Mouse (Mus musculus): ENCODE data around the gene Ifi203.
"Not testable (repeated sequence)": the region's sequence is repeated elsewhere in the genome, so short reads cannot be mapped to it uniquely, and the experiment has no call there.

Ifi203 gene

DNA sequence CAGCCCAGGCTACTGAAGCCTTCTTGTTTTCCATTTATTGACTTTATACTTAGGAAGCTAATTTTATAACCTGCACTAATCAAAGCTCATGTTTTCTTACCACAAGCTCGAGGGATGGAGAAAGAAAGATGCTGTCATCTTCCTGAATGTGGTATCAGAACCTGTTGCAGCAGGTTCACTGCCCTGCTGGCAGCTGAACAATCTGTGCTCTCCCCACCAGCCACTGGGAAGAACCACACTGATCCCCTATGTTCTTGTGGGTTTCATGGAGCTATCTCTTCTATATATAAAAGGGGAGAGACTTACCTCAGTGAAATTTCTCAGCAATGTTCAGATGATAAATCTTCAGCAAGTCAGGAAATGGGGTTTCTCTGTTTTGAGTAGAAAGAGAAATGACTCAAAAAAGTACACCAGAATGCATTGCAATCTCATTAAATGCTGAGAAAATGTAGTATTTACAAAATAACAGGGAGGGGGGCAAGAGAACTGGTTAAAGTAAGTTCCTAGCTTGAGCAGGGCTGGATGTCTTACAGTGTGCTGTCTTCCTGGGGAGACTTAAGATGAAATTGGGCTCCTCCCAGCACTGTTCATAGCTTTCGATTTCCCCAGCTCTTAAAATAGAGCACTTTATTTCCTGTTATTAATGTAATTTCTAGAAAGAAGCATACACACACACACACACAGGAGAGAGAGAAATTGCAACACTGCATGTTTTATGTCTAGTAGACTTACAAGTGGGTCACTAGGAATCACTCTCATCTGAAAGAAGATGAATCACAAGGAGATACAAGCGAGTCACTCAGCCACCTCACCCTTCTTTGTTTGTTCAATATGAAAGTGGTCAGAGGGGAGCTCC is at the start of gene Ifi203, which contains the start of gene Mndal:
Gene Ifi203 (minus strand): TSS at position 749 of the 856 bp plus-strand sequence.
Gene Mndal (minus strand): TSS at position 568 of the 856 bp plus-strand sequence.
- not testable (repeated sequence) for DNase-seq (ENCODE audit: low spot score)

DNA sequence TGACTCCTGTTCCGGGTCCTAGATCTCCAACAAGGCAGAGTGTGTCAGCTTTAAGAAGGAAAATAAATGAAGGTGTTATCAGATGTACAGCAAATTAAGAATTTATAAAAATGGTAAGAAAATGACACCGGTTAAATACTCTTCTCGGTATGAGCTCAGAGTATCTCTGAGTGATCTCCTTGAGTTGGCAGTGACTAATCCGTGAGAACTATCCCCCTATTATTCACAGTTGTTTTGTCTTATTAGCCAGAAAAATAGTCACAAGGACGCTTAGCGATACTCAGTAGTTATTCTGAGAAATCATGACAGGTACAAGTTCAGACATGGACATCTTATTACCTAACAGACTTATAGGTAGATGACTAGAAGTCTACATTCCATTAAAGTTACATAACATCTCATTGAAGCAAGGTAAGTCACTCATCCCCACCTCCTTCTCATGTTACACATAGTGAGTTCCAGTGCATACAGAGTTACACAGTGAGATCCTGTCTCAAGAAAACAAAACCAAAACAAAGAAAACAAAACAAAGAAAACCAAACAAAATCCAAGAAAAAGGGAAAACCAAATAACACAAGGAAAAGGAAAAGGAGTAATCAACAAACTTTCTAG is 40.3 kb upstream of the Ifi203 start, which contains the start of gene Ifi202b:
Gene Ifi202b (minus strand): TSS at position 51 of the 612 bp plus-strand sequence.
- DNase-seq (ENCODE audit: low spot score) = not testable (repeated sequence)

DNA sequence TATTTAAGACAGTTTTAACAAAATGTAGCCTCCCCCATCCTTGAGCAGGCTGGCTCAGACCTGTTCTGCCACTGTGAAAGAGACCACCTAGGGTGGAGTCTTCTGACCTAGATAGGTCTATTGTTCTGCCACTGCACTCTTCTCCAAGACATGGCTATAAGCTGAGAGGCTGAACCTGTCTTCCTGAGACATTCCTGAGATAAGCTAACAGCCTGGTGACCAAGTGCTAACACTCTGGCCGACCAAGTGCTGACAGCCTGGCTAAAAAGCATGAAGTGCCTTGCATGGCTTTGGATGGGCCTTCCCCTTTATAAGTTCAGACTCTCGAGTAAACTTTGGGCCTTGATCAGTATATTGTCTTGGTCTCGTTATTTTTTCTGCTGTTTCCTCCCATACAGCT is 38.6 kb upstream of the Ifi203 start:
- DNase-seq (ENCODE audit: low spot score) = not testable (repeated sequence)

DNA sequence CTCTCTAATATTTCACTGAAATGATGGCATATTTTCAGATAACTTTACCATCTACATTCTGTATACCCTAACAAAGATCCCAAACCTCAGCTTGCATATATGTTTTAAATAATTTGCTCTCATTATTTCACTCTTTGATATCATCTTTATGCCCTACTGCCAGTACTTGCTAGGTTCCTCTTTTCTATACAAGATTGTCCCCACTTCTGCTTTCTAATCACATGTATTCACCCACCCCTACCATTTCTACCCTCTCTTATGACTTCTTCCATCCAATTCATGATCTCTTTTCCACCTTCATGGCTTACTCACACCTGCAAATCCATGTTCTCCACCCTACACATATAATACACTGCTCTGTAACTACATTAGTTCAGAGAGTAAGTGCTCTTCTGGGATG is 35.1 kb upstream of the Ifi203 start:
- no peak for DNase-seq (ENCODE audit: low spot score)

DNA sequence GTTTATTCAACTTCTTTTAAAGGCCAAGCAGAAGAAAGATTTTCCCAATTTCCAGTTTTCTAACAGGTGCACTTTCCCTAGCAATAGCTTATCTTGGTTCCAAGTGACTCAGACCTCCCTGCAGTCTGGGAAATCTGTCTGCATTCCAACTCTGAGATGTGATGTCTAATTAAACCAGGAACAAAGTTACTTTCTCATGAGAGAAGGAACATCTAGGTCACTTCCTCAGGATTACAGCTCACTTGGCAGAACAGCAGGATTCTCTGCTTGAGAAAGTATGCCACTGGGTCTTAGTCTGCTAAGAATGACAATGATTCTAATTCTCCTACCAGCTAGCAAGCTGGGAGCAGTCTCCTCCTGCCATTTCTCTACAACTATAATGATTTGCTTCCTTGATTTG is 30.6 kb upstream of the Ifi203 start:
- DNase-seq (ENCODE audit: low spot score) = no peak

DNA sequence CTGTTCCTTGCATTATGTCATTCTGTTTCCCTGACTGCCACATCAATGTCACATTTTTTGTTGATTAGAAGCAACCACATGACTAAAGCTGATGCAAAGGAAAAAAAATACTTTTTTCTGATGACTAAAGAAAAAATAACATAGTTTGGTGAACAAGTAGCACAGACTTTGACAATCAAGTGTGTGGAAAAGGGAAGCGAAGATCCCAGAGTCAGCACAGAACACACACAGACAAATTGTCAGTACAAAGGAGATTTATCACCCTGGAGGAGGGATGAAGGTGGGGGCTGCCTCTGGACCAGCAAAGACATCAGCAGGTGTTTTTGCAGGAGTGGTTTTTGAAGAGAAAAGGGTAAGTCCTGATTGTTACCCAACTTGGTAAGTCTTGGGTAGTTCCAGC is 19.0 kb upstream of the Ifi203 start:
- not testable (repeated sequence) for DNase-seq (ENCODE audit: low spot score)

DNA sequence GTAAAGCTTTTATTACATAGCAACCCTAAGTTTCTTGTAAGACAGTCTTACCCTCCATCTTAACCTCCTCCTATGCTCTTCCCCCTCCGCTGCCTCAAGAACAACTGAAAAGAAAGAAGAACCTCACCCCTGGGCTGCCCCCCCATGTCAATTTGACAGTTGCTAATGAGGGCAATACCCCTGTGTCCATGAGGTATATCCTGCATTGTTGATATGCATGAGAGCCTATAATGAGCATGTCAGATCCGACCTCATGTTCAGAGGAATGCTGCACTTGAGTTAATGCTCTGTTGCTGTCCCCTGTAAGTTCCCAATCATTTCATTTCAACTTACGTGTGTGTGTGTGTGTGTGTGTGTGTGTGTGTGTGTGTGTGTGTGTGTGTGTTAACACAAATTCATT is 17.5 kb upstream of the Ifi203 start:
- not testable (repeated sequence) for DNase-seq (ENCODE audit: low spot score)

DNA sequence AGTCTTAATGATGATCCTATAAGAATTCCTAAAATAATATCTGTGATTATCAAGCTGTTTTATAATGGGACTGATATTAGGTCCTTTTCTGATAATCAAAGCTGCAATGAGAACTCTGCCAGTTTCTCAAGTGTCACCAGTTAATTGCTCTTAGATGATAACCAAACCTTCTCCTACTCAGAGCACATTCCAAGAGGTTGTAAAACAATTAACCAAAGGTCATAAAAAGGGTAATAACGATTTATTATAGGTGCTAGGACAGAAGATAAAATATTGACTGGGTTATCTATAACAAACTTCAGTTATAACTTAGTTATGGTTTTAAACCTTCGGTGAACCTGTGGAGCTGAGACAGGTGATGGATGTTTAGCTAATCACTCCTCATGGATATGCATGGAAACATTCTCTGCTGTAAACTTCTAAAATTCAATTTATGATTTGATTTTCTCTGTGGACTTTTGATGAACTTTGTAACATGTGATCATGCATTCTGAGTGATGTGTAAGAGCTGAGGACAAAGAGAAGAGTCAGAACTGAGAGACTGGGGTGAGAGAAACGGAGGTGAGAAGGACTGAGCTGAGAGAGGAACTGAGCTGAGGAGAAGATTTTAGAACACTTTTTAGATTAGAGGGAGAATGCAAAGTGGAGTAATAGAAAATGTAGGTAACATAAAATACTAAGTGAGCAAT is 13.5 kb upstream of the Ifi203 start:
- DNase-seq (ENCODE audit: low spot score) = not testable (repeated sequence)

DNA sequence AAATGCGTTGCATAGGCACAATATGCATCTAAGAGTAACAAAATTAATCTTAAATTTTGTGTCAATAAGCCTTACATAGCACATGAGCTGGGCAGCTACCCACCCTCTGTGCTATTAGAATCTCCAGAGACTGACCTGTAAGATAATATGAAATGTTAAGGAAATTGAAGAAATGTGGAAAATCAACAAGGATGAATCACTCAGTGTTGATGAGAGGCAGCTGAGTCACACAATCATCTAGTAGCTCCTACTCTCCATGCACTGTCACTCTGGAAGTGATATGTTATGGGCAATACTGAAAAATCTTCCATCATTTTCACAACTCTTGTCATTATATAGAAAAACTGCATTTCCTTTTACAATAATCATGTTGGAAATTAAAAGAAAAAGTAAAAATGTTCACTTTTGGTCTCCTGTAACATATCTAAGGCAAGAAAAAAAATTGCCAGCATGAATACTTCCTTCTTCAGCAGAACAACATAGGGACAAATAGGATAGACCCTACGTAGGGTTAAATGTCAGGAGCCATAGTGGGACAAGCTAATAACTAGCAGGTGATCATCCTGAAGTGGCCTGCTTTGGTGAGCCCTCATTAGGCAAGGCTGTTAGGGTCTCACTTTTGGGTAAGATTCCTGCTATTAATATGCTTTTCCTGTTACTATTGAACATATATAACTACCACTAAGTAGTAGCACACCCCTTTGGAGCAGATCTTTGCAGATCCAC is 12.8 kb upstream of the Ifi203 start:
- DNase-seq (ENCODE audit: low spot score) = no peak

DNA sequence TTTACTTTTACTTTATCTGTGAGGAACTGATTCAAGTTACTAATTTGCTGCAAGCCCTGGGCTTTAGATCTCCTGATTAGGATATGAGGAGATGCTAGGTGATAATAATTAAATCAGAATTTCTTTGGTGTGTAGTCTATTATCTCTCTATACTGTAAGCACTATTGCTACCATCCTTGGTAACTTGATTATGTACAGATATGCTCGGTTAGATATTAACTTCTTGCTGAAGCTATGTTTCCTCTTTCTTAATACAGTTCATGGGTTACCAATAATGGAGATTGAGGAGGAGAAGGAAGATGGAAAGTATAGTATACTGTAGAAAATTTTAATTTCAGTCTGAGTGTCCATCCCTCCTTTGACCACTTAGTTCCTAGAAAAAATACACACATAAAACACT is 11.1 kb upstream of the Ifi203 start:
- DNase-seq (ENCODE audit: low spot score) = no peak

DNA sequence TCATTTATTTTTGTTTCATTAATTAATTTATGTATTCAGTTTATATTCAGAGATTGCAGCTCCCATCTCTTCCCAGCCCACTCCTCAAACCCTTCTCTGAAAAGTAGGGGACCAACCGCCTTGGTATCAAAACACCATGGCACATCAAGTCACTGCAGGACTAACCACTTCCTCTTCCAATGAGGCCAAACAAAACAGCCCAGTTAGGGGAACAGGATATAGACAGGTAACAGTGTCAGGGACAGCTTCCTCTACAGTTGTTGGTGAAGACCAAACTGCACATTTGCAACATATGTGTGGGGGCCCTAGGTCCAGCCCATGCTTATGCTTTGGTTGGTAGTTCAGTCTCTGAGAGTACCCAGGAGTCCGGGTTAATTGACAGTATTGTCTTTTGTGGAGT is 6.6 kb upstream of the Ifi203 start:
- DNase-seq (ENCODE audit: low spot score) = not testable (repeated sequence)

DNA sequence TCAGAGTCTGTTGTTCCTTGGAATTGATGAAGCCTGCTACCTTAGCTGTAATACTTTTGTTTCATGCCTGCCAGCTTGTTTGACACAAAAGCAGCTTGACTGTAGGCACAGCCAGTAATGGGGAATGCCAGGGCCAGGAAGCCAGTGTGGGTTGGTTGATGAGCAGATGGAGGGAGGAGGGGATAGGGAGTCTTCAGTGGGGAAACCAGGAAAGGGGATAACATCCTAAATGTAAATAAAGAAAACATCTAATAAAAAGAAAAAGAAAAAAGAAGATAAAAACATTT is 251 bp upstream of the Ifi203 start:
- not testable (repeated sequence) for DNase-seq (ENCODE audit: low spot score)

DNA sequence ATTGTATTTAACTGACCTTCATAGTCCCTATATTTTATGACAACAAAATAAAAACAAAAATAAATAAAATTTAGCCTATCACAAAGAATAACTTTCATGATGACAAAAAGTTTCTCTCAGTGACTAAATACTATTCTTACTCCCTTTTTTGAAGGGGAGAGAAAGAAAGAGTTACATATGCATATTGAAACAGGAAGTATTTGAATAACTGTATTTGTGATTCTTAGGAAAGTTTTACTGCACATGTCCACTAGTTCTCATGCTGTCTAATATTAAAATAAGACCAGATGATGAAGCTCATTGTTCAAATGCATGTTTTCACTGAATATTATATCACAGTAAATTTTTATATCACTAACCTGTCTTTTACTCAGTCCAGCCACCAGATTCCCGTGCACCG is 950 bp downstream of the Ifi203 start:
- not testable (repeated sequence) for DNase-seq (ENCODE audit: low spot score)

DNA sequence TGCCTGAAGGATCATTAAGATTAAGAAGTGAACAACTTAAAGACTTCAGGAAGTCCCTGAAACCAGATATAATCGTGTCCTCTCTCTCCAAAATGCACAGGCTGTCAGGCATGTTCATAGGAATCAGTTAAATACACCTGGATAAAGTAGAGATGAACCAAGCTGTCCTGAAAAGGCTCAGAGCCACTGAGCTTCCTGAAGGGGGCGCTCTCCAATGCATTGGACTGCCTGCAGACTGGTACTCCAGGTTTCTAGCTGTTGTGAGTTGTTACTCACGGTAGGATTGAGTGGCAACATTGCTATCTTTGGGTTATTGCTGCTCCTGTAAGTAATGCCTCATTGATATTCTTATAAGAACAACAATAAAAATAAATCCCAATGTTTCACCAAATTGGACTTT is 23.2 kb downstream of the Ifi203 start:
- not testable (repeated sequence) for DNase-seq (ENCODE audit: low spot score)

DNA sequence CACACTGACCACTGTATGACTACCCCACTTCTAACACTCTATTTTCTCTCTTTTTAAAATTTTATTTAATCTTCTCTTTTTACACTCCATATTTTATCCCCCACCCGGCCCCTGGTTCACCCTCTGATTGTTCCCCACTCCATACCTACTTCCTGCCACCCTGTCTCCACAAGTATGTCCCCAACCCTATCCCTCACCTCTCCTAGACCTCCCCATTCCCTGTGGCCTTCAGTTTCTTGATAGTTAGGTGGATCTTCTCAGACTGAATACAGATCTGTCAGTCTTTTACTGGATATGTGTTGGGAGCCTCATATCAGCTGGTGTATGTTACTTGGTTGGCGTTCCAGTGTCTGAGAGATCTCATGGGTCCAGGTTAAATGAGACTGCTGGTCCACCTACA is 27.9 kb downstream of the Ifi203 start:
- DNase-seq (ENCODE audit: low spot score) = no peak

DNA sequence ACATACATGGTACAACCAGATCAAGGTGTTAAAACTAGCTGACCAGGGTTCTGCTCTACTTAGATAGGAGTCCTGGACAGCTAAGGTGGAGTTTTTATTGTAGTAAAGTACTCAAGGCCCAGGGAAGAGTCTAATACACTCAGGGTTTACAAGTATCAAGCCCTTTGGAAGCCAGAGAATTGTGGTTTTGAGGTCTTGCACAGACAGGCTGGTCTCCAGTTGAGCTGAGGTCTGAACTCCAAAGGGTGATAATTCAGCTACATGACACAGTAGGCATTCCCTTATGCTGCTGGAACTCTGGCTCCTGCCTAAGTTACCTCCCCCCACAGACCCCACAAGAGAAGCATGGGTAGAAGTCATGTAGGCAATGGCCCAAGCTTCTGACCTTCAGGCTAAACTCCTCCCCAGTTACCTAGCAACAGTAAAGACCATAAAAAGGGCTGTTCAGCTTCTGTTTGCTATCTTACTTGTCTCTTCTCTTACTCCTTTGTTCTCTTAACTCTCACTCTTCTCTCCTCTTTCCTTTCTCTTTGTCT is 29.1 kb downstream of the Ifi203 start:
- DNase-seq (ENCODE audit: low spot score) = not testable (repeated sequence)

DNA sequence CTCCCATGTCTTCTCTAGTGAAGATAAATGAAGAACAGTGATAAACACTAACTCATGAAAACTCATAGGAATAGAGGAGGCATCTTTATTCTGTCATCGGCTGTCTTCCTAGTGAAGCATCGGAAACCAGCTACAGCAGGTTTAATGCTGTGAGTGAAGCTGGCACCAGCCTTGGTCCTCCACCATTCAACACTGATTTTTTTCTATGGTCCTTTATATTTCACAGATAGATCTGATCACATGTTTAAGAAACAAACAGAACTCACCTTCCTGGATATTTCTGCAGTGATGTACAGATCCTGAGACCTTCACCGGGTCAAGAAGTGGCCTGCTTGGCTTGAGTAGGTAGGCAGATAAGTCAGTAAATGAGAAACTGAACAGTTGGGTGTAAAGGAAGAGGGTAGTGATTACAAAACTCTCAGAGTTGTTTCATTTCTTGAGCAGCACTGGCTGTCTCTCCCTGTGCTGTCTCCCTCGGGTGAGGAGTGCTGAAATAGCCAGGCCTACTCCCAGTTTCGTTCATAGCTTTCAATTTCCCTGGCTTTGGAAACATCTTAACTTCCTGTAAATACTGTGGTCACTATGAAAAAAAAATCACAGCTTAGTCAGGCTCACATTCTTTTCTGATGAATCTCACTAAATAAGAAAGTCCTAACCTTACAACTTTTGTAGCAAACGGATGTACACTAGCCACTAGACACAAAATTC is 29.8 kb downstream of the Ifi203 start, which contains the start of gene Ifi211:
Gene Ifi211 (minus strand): TSS at position 499 of the 708 bp plus-strand sequence.
- not testable (repeated sequence) for DNase-seq (ENCODE audit: low spot score)

DNA sequence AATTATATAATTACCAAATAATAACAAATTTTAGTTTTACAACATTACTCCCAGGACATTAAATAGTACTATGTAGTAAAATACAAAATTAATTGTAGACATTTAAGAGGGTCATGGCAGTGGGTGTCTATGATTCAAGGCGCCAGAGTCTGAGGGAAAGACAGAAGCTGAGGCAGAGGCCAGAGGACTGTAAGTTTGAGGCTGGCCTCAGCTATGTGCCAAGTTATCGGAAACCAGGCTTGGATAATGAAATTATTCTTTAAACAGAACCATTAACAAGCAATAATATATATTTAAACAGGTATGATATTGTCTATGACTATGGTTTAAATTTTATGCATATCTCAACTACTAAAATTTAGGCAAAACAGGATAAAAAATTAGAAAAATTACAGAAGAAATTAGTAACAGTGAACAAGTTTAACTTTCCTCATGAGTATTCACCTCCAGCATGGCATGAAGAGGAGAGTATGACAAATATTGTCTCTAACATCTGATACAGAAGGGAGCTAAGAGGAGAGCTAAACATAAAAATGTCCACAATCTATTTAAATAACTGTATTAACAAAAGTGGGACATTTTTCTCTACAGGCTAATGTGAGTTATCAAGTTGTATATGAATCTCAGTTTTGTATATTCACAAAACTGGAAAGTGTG is 30.5 kb downstream of the Ifi203 start:
- DNase-seq (ENCODE audit: low spot score) = no peak

DNA sequence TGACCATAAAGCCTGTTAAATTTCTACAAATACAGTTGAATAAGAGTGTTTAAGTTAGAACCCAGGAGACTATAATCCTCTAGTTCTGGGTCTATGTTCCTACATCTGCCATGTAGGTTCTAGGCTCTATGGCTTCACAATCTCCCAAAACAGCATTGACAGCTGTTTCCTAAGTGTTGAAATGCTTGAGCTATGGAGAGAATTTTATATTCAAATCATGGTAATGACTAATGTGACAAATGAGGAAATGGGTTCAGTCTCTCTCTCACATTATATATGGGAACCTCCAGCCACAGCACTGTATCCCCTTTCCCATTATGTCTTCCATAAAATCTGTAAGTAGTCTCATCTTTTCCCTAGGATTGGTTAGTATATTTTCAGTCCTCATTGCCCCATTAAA is 34.1 kb downstream of the Ifi203 start:
- not testable (repeated sequence) for DNase-seq (ENCODE audit: low spot score)

DNA sequence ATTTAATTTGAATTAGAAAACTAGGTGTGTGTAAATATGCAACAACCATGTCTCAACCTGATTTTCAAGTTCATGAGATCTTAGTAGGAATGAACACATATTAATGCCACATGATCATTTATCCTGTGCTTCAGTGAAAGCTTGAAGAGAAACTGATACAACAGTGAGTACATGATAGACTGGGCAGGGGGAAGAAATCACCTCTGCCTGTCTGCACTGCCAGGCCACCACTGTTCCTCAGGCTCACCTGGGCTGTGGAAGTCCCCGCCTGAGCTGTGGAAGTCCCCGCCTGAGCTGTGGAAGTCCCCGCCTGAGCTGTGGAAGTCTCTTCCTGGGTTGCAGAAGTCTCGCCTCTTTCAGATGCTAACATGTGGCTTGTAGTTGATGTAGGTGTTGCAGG is 36.6 kb downstream of the Ifi203 start:
- DNase-seq (ENCODE audit: low spot score) = not testable (repeated sequence)

DNA sequence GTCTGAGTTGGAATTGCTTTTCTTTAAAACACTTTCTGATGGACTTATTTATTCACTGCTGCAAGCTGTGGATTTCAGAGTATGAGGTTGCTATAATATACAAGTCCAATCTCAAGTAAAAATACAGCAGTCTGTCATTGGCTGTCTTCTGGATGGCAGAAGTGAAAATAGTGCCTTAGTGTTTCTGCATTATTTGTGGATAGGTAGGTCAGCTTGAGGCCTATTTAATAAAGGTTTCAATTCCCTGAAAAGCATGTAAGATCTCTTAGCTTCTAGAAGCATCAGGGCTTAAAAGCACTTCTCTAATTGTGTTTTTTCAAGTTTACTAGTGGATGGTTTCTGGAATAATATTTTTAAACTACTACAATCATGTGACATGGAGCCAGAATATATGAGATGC is 52.7 kb downstream of the Ifi203 start:
- not testable (repeated sequence) for DNase-seq (ENCODE audit: low spot score)

All from MN1 (cell line).